Mouse (Mus musculus) embryonic facial prominence, embryonic 14.5 days (tissue): ENCODE measurements around the gene Vmn2r80. TPM values are rescaled to one million over a fixed set of nuclear protein-coding genes. Genes with fewer than 3 reads are reported as not detected.
"Not testable (repeated sequence)": the region's sequence is repeated elsewhere in the genome, so short reads cannot be mapped to it uniquely, and the experiment has no call there.

Source experiments
- ATAC-seq: fragments of 200-750 bp; cut with Nextera tagmentation; 2 replicates; pipeline ENCODE4 v1.8.0; 2017; ENCODE audit warnings: low read depth, moderate number of reproducible peaks, moderate TSS enrichment
- DNase-seq: peaks from one replicate; pipeline ENCODE4 v3.0.0-alpha.2; 2015; ENCODE audit warnings: low spot score
- H3K27ac ChIP-seq: fragments of 300-500 bp; sonication (generic); replicated peaks from 2 replicates; pipeline ENCODE4 v1.5.1; 2014; ENCODE audit warnings: low read depth, mild to moderate bottlenecking, low read length, moderate library complexity
- H3K27me3 ChIP-seq: fragments of 300-500 bp; sonication (generic); replicated peaks from 2 replicates; pipeline ENCODE4 v1.6.1; 2014; ENCODE audit warnings: low read length; ENCODE audit not compliant: control insufficient read depth, insufficient read depth
- H3K36me3 ChIP-seq: fragments of 300-500 bp; sonication (generic); 2 replicates; pipeline ENCODE4 v1.6.1; 2014; ENCODE audit warnings: low read length, mixed read lengths; ENCODE audit not compliant: control insufficient read depth, insufficient read depth
- H3K4me1 ChIP-seq: fragments of 300-500 bp; sonication (generic); 2 replicates; pipeline ENCODE4 v1.6.1; 2014; ENCODE audit warnings: antibody characterized with exemption, low read length; ENCODE audit not compliant: control insufficient read depth, insufficient read depth
- H3K4me2 ChIP-seq: fragments of 300-500 bp; sonication (generic); 2 replicates; pipeline ENCODE4 v1.6.1; 2014; ENCODE audit warnings: low read depth, mild to moderate bottlenecking, low read length, moderate library complexity, mixed read lengths
- H3K4me3 ChIP-seq: fragments of 300-500 bp; sonication (generic); 2 replicates; pipeline ENCODE4 v1.5.1; 2014; ENCODE audit warnings: low read depth, mild to moderate bottlenecking, low read length
- H3K9ac ChIP-seq: fragments of 300-500 bp; sonication (generic); 2 replicates; pipeline ENCODE4 v1.6.1; 2014; ENCODE audit warnings: low read depth, mild to moderate bottlenecking, low read length, moderate library complexity, mixed read lengths
- H3K9me3 ChIP-seq: fragments of 300-500 bp; sonication (generic); 2 replicates; pipeline ENCODE4 v1.6.1; 2016; ENCODE audit warnings: low read length; ENCODE audit not compliant: control insufficient read depth
- WGBS: fragments of 180-500 bp; shearing (Covaris S2); extraction: QIAGEN DNeasy Blood & Tissue Kit; methylation state at CpG from one replicate; pipeline ENCODE4 v1.1.7; 2014; 5-methylcytosine and 5-hydroxymethylcytosine counted together
- polyA plus RNA-seq: library from polyadenylated mRNA; unstranded; fragments of >200 nt; fragmentation: Nextera tagmentation; extraction: Ambion mirVana; gene quantifications from 2 replicates; pipeline ENCODE4 v1.2.1, GENCODE M21; 2014

Vmn2r80 gene
- polyA plus RNA-seq, 1 experiment from 2014 or later = not detected

DNA sequence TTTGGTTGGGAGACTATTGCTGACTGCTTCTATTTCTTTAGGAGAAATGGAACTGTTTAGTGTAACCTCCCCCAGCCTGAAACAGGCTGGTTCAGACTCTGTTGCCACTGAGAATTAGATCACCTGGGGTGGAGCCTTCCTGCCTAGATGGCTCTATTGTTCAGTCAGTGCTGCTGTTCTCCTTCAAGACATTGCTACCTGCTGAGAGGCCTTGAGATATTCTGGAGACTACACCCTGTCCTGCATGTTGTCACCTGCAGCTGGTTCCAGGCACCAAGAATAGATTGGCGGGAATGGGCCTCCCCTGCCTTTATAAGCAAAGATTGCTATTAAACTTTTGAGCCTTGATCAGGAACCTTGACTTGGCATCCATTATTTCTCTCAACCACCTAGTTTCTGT lies 51.4 kb downstream of the Vmn2r80 start:
- H3K27ac ChIP-seq, H3K4me2 ChIP-seq, H3K27me3 ChIP-seq, H3K36me3 ChIP-seq, H3K9ac ChIP-seq, H3K9me3 ChIP-seq, DNase-seq, H3K4me1 ChIP-seq, ATAC-seq, H3K4me3 ChIP-seq: not testable (repeated sequence)
- WGBS = 50% methylated on average over 1 of the region's 1 CpGs

DNA sequence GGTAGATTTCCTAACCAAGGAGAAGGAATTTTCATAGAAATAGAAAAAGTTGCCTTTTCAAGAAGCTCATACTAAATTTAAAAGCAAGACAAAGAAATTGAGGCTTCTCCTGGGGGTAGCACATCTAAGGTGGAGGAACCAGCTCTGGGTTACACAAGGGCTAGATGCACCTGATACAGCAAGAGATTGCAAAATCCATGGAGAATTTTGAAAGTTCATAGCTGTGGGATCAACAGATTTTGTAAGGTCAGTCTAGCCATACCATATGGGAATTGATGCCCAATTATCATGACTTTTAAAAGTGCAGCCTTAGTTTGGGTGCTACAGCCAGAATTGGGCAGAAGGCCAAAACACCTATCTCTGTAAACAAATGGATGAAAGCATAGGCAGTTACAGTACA lies 71.9 kb downstream of the Vmn2r80 start:
- Histone ChIP-seq H3K4me3 (no peak overlapping the region), H3K36me3 (no peaks in the 10 kb centered on the region), H3K9me3 (no peaks in the 10 kb centered on the region), H3K4me1 (no peaks in the 10 kb centered on the region), H3K4me2 (no peak overlapping the region), H3K9ac (no peak overlapping the region), H3K27me3 (no peaks in the 10 kb centered on the region), H3K27ac (no peak overlapping the region)
- no peak for DNase-seq
- no peak for ATAC-seq

DNA sequence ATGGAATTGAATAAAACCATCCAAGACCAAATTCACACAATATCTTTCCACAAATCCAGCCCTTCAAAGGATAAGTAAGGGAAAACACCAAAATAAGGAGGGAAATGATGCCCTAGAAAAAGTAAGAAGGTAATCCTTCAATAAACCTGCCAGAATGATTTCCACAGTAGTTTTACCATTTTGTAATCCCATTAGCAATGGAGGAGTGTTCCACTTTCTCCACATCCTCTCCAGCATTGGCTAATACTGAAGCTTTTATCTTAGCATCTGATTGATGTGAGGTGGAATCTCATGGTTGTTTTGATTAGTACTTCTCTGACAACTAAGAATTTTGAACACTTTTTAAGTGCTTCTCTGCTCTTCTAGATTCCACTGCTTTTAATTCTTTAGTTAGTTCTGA lies 73.0 kb downstream of the Vmn2r80 start:
- Histone ChIP-seq H3K9ac (no peak overlapping the region), H3K4me1 (no peaks in the 10 kb centered on the region)

DNA sequence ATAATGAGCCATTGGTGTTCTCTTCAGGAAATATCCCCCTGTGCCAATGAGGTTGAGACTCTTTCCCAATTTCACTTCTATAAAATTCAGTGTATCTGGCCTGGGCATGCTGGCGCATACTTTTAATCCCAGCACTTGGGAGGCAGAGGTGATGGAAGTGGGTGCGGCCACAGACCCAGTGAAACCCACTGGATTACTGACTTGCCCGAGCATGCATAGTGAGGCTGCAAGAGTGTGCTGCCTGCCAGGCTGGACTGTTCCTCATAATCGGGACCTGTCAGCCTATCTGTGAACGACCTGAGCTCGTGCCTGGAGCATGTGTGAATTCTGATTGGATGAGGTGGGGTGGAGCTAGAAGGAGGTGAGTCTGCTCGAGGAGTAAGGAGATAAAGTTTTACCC lies 73.6 kb downstream of the Vmn2r80 start:
- Histone ChIP-seq H3K27ac (no peak overlapping the region), H3K9ac (no peak overlapping the region), H3K4me1 (no peaks in the 10 kb centered on the region), H3K36me3 (no peaks in the 10 kb centered on the region), H3K27me3 (no peaks in the 10 kb centered on the region), H3K9me3 (no peaks in the 10 kb centered on the region), H3K4me2 (no peak overlapping the region), H3K4me3 (no peak overlapping the region)
- WGBS = 75% methylated on average over 7 of the region's 7 CpGs
- ATAC-seq (no peak), DNase-seq (no peak)

More for the DNA sequence above, 73.0 kb downstream of the Vmn2r80 start:
- Histone ChIP-seq H3K4me3 (no peak overlapping the region), H3K9me3 (no peaks in the 10 kb centered on the region), H3K4me2 (no peak overlapping the region), H3K27ac (no peak overlapping the region), H3K36me3 (no peaks in the 10 kb centered on the region), H3K27me3 (no peaks in the 10 kb centered on the region)
- ATAC-seq (no peak), DNase-seq (no peak)

Other genes with a start within 250 kb of the Vmn2r80 start
- gene Olfr1354, start 235.6 kb upstream of the Vmn2r80 start, polyA plus RNA-seq = not detected in 2 replicates
- not detected in 2 replicates for gene Olfr8, start 198.1 kb upstream of the Vmn2r80 start, polyA plus RNA-seq
- 0.20 TPM in 1 of 2 replicates, not detected in the other for gene Olfr1353, start 185.5 kb upstream of the Vmn2r80 start, polyA plus RNA-seq
- gene Olfr1352, start 167.7 kb upstream of the Vmn2r80 start, polyA plus RNA-seq = 0.11 TPM in 1 of 2 replicates, not detected in the other
- gene Olfr1351, start 136.3 kb upstream of the Vmn2r80 start, polyA plus RNA-seq = not detected in 2 replicates
- gene Olfr57, start 120.0 kb upstream of the Vmn2r80 start, polyA plus RNA-seq = not detected in 2 replicates
- 31.9 and 35.2 TPM in 2 replicates for gene 2610008E11Rik, start 51.2 kb upstream of the Vmn2r80 start, polyA plus RNA-seq
- gene Vmn2r81, start 98.9 kb downstream of the Vmn2r80 start, polyA plus RNA-seq = not detected in 2 replicates
- not detected in 2 replicates for gene Vmn2r82, start 207.8 kb downstream of the Vmn2r80 start, polyA plus RNA-seq